Mouse (Mus musculus) limb, embryonic 14.5 days (tissue): ENCODE results near the gene Nkpd1. TPM values are rescaled to one million over a fixed set of nuclear protein-coding genes. Genes with fewer than 3 reads are reported as not detected.

Experiments used
- ATAC-seq: fragments of 200-750 bp; cut with Nextera tagmentation; 2 replicates; pipeline ENCODE4 v1.8.0; 2017; ENCODE audit warnings: low read depth, moderate number of reproducible peaks, moderate TSS enrichment; ENCODE audit not compliant: low FRiP score
- DNase-seq: peaks from one replicate; pipeline ENCODE4 v3.0.0-alpha.2; 2015; ENCODE audit warnings: low spot score
- H3K27ac ChIP-seq: fragments of 300-500 bp; sonication (generic); replicated peaks from 2 replicates; pipeline ENCODE4 v1.5.1; 2014; ENCODE audit warnings: low read depth, mild to moderate bottlenecking, low read length, moderate library complexity, mixed read lengths
- H3K27me3 ChIP-seq: fragments of 300-500 bp; sonication (generic); 2 replicates; pipeline ENCODE4 v1.6.1; 2014; ENCODE audit warnings: low read length, mixed read lengths; ENCODE audit not compliant: control insufficient read depth, insufficient read depth
- H3K36me3 ChIP-seq: fragments of 300-500 bp; sonication (generic); 2 replicates; pipeline ENCODE4 v1.6.1; 2014; ENCODE audit warnings: mild to moderate bottlenecking, low read length, moderate library complexity, mixed read lengths; ENCODE audit not compliant: control insufficient read depth, insufficient read depth
- H3K4me1 ChIP-seq: fragments of 300-500 bp; sonication (generic); 2 replicates; pipeline ENCODE4 v1.6.1; 2014; ENCODE audit warnings: antibody characterized with exemption, low read length, mixed read lengths; ENCODE audit not compliant: control insufficient read depth, insufficient read depth
- H3K4me2 ChIP-seq: fragments of 300-500 bp; sonication (generic); replicated peaks from 2 replicates; pipeline ENCODE4 v1.6.1; 2014; ENCODE audit warnings: low read depth, mild to moderate bottlenecking, low read length, moderate library complexity; ENCODE audit not compliant: severe bottlenecking
- H3K4me3 ChIP-seq: fragments of 300-500 bp; sonication (generic); replicated peaks from 2 replicates; pipeline ENCODE4 v1.5.1; 2014; ENCODE audit warnings: low read length
- H3K9ac ChIP-seq: fragments of 300-500 bp; sonication (generic); 2 replicates; pipeline ENCODE4 v1.6.1; 2014; ENCODE audit warnings: mild to moderate bottlenecking, low read depth, low read length, moderate library complexity; ENCODE audit not compliant: severe bottlenecking
- H3K9me3 ChIP-seq: fragments of 300-500 bp; sonication (generic); 2 replicates; pipeline ENCODE4 v1.6.1; 2016; ENCODE audit warnings: low read length; ENCODE audit not compliant: control insufficient read depth
- POLR2A ChIP-seq: fragments of 200-500 bp; IDR thresholded peaks from 2 replicates; pipeline ENCODE4 v1.8.0; 2012; ENCODE audit warnings: inconsistent platforms, mild to moderate bottlenecking, moderate library complexity, borderline replicate concordance; ENCODE audit not compliant: insufficient read depth, insufficient read length; ENCODE audit errors: extremely low read depth
- WGBS: fragments of 180-500 bp; shearing (Covaris S2); extraction: QIAGEN DNeasy Blood & Tissue Kit; methylation state at CpG from one replicate; pipeline ENCODE4 v1.1.7; 2014; 5-methylcytosine and 5-hydroxymethylcytosine counted together
- polyA plus RNA-seq, 2 experiments: library from polyadenylated mRNA; depleted of rRNA in 1 of 2; stranded (reverse) in 1 of 2; unstranded in 1 of 2; fragments of >200 nt; fragmentation: Nextera tagmentation in 1 of 2; extraction: Ambion mirVana in 1 of 2; gene quantifications; 2 replicates each; pipeline versions ENCODE4 v1.2.1 to v1.2.3; 2012 to 2014

Gene Nkpd1
- polyA plus RNA-seq, 2 experiments = 0.17 to 0.36 TPM

- H3K36me3 ChIP-seq = peaks cover 36% of the 10 kb centered on the region
- ATAC-seq (no peak), DNase-seq (no peak)
- H3K27ac ChIP-seq = no peak overlapping the region
- WGBS = 97% methylated on average over 2 of the region's 2 CpGs
- H3K9me3 ChIP-seq = no peaks in the 10 kb centered on the region
- TF ChIP-seq POLR2A = no peak
- H3K4me2 ChIP-seq = no peak overlapping the region
- H3K27me3 ChIP-seq = no peaks in the 10 kb centered on the region
- H3K4me1 ChIP-seq = peaks cover 4% of the 10 kb centered on the region
- no peak overlapping the region for H3K9ac ChIP-seq
- no peak overlapping the region for H3K4me3 ChIP-seq
Observed at GRCm38 (mm10) chr7:19565803-19566202, 48.2 kb downstream of the Nkpd1 start.

GRCm38 (mm10) chr7:19567426-19567825 is 49.8 kb downstream of the Nkpd1 start:
- Histone ChIP-seq H3K4me2 (no peak overlapping the region), H3K4me1 (peaks cover 7% of the 10 kb centered on the region), H3K27ac (no peak overlapping the region), H3K36me3 (peaks cover 36% of the 10 kb centered on the region), H3K4me3 (no peak overlapping the region), H3K9me3 (no peaks in the 10 kb centered on the region), H3K9ac (no peak overlapping the region), H3K27me3 (no peaks in the 10 kb centered on the region)
- no peak for TF ChIP-seq POLR2A
- DNase-seq = no peak
- no peak for ATAC-seq
- WGBS = 94% methylated on average over 8 of the region's 8 CpGs

GRCm38 (mm10) chr7:19569647-19570046 is 52.0 kb downstream of the Nkpd1 start:
- DNase-seq (no peak), ATAC-seq (no peak)
- H3K27me3 ChIP-seq = no peaks in the 10 kb centered on the region
- no peaks in the 10 kb centered on the region for H3K9me3 ChIP-seq
- H3K27ac ChIP-seq = no peak overlapping the region
- WGBS = 71% methylated on average over 3 of the region's 3 CpGs
- TF ChIP-seq POLR2A = no peak
- H3K36me3 ChIP-seq = peaks cover 32% of the 10 kb centered on the region
- H3K4me2 ChIP-seq = no peak overlapping the region
- H3K9ac ChIP-seq = no peak overlapping the region
- peaks cover 9% of the 10 kb centered on the region for H3K4me1 ChIP-seq
- H3K4me3 ChIP-seq = no peak overlapping the region

- peak overlapping the region; percentile 73 for H3K4me3 ChIP-seq
- DNase-seq (peak; percentile 72), ATAC-seq (peak; percentile 90)
- no peaks in the 10 kb centered on the region for H3K9me3 ChIP-seq
- peaks cover 22% of the 10 kb centered on the region for H3K27me3 ChIP-seq
- H3K9ac ChIP-seq = peak overlapping the region; percentile 86
- WGBS = 3% methylated on average over 52 of the region's 53 CpGs
- peaks cover 9% of the 10 kb centered on the region for H3K4me1 ChIP-seq
- peak overlapping the region; percentile 88 for H3K4me2 ChIP-seq
- TF ChIP-seq POLR2A = peak; percentile 93
- peak overlapping the region; percentile 74 for H3K27ac ChIP-seq
- peaks cover 21% of the 10 kb centered on the region for H3K36me3 ChIP-seq
Observed at GRCm38 (mm10) chr7:19572926-19573775, 55.5 kb downstream of the Nkpd1 start.

GRCm38 (mm10) chr7:19573776-19574140 is 56.1 kb downstream of the Nkpd1 start:
- no peak for DNase-seq
- no peak for ATAC-seq
- Histone ChIP-seq H3K4me1 (peaks cover 9% of the 10 kb centered on the region), H3K4me2 (peak overlapping the region; percentile 88), H3K36me3 (peaks cover 17% of the 10 kb centered on the region), H3K4me3 (peak overlapping the region; percentile 73), H3K27ac (peak overlapping the region; percentile 74), H3K9ac (peak overlapping the region; percentile 86), H3K27me3 (peaks cover 28% of the 10 kb centered on the region), H3K9me3 (no peaks in the 10 kb centered on the region)
- WGBS = 21% methylated on average over 16 of the region's 16 CpGs
- no peak for TF ChIP-seq POLR2A

Other genes starting within 250 kb of the Nkpd1 start
- 126 and 169 TPM in 2 replicates for gene Vasp, start 246.0 kb upstream of the Nkpd1 start, polyA plus RNA-seq (2012; rRNA removed)
- 66.7 and 67.0 TPM in 2 replicates for gene Vasp, start 246.0 kb upstream of the Nkpd1 start, polyA plus RNA-seq (2014; fragmentation: Nextera tagmentation; extraction: Ambion mirVana)
- gene Ppm1n, start 237.8 kb upstream of the Nkpd1 start, polyA plus RNA-seq (2012; rRNA removed) = not detected in 2 replicates
- not detected in 2 replicates for gene Ppm1n, start 237.8 kb upstream of the Nkpd1 start, polyA plus RNA-seq (2014; fragmentation: Nextera tagmentation; extraction: Ambion mirVana)
- 44.3 and 59.4 TPM in 2 replicates for gene Rtn2, start 235.2 kb upstream of the Nkpd1 start, polyA plus RNA-seq (2012; rRNA removed)
- gene Rtn2, start 235.2 kb upstream of the Nkpd1 start, polyA plus RNA-seq (2014; fragmentation: Nextera tagmentation; extraction: Ambion mirVana) = 22.5 and 30.6 TPM in 2 replicates
- gene Fosb, start 207.8 kb upstream of the Nkpd1 start, polyA plus RNA-seq (2012; rRNA removed) = 0.69 and 0.88 TPM in 2 replicates
- 0.14 and 0.28 TPM in 2 replicates for gene Fosb, start 207.8 kb upstream of the Nkpd1 start, polyA plus RNA-seq (2014; fragmentation: Nextera tagmentation; extraction: Ambion mirVana)
- 72.3 and 93.5 TPM in 2 replicates for gene Ercc1, start 173.1 kb upstream of the Nkpd1 start, polyA plus RNA-seq (2012; rRNA removed)
- gene Ercc1, start 173.1 kb upstream of the Nkpd1 start, polyA plus RNA-seq (2014; fragmentation: Nextera tagmentation; extraction: Ambion mirVana) = 74.3 and 86.1 TPM in 2 replicates
- 13.7 and 19.4 TPM in 2 replicates for gene Cd3eap, start 158.4 kb upstream of the Nkpd1 start, polyA plus RNA-seq (2012; rRNA removed)
- gene Cd3eap, start 158.4 kb upstream of the Nkpd1 start, polyA plus RNA-seq (2014; fragmentation: Nextera tagmentation; extraction: Ambion mirVana) = 25.2 and 28.7 TPM in 2 replicates
- gene Ppp1r13l, start 158.1 kb upstream of the Nkpd1 start, polyA plus RNA-seq (2012; rRNA removed) = 33.8 and 39.3 TPM in 2 replicates
- gene Ppp1r13l, start 158.1 kb upstream of the Nkpd1 start, polyA plus RNA-seq (2014; fragmentation: Nextera tagmentation; extraction: Ambion mirVana) = 15.3 and 16.8 TPM in 2 replicates
- 58.1 and 73.8 TPM in 2 replicates for gene Ercc2, start 135.8 kb upstream of the Nkpd1 start, polyA plus RNA-seq (2012; rRNA removed)
- 11.3 and 12.6 TPM in 2 replicates for gene Ercc2, start 135.8 kb upstream of the Nkpd1 start, polyA plus RNA-seq (2014; fragmentation: Nextera tagmentation; extraction: Ambion mirVana)
- 11.5 and 12.8 TPM in 2 replicates for gene Klc3, start 113.7 kb upstream of the Nkpd1 start, polyA plus RNA-seq (2012; rRNA removed)
- 12.5 and 15.2 TPM in 2 replicates for gene Klc3, start 113.7 kb upstream of the Nkpd1 start, polyA plus RNA-seq (2014; fragmentation: Nextera tagmentation; extraction: Ambion mirVana)
- gene Ckm, start 113.1 kb upstream of the Nkpd1 start, polyA plus RNA-seq (2012; rRNA removed) = 89.9 and 125 TPM in 2 replicates
- 35.4 and 91.5 TPM in 2 replicates for gene Ckm, start 113.1 kb upstream of the Nkpd1 start, polyA plus RNA-seq (2014; fragmentation: Nextera tagmentation; extraction: Ambion mirVana)
- gene Mark4, start 59.0 kb upstream of the Nkpd1 start, polyA plus RNA-seq (2012; rRNA removed) = 34.8 and 39.8 TPM in 2 replicates
- gene Mark4, start 59.0 kb upstream of the Nkpd1 start, polyA plus RNA-seq (2014; fragmentation: Nextera tagmentation; extraction: Ambion mirVana) = 11.5 and 13.3 TPM in 2 replicates
- gene Exoc3l2, start 54.5 kb upstream of the Nkpd1 start, polyA plus RNA-seq (2012; rRNA removed) = 3.5 and 4.9 TPM in 2 replicates
- gene Exoc3l2, start 54.5 kb upstream of the Nkpd1 start, polyA plus RNA-seq (2014; fragmentation: Nextera tagmentation; extraction: Ambion mirVana) = 1.6 and 1.9 TPM in 2 replicates
- 6.2 and 8.8 TPM in 2 replicates for gene Bloc1s3, start 9.5 kb upstream of the Nkpd1 start, polyA plus RNA-seq (2012; rRNA removed)
- 1.2 and 1.3 TPM in 2 replicates for gene Bloc1s3, start 9.5 kb upstream of the Nkpd1 start, polyA plus RNA-seq (2014; fragmentation: Nextera tagmentation; extraction: Ambion mirVana)
- 58.0 and 71.6 TPM in 2 replicates for gene Trappc6a, start 9.4 kb upstream of the Nkpd1 start, polyA plus RNA-seq (2012; rRNA removed)
- gene Trappc6a, start 9.4 kb upstream of the Nkpd1 start, polyA plus RNA-seq (2014; fragmentation: Nextera tagmentation; extraction: Ambion mirVana) = 70.2 and 79.8 TPM in 2 replicates
- gene Ppp1r37, start 45.2 kb downstream of the Nkpd1 start, polyA plus RNA-seq (2012; rRNA removed) = 84.9 and 118 TPM in 2 replicates
- 5.6 and 6.4 TPM in 2 replicates for gene Ppp1r37, start 45.2 kb downstream of the Nkpd1 start, polyA plus RNA-seq (2014; fragmentation: Nextera tagmentation; extraction: Ambion mirVana)
- 2.2 and 2.7 TPM in 2 replicates for gene Zfp296, start 59.4 kb downstream of the Nkpd1 start, polyA plus RNA-seq (2012; rRNA removed)
- 0.68 and 1.8 TPM in 2 replicates for gene Zfp296, start 59.4 kb downstream of the Nkpd1 start, polyA plus RNA-seq (2014; fragmentation: Nextera tagmentation; extraction: Ambion mirVana)
- gene Gemin7, start 59.8 kb downstream of the Nkpd1 start, polyA plus RNA-seq (2012; rRNA removed) = 70.6 and 75.8 TPM in 2 replicates
- 171 TPM in 2 replicates for gene Gemin7, start 59.8 kb downstream of the Nkpd1 start, polyA plus RNA-seq (2014; fragmentation: Nextera tagmentation; extraction: Ambion mirVana)
- gene Clasrp, start 86.6 kb downstream of the Nkpd1 start, polyA plus RNA-seq (2012; rRNA removed) = 174 and 235 TPM in 2 replicates
- 46.5 and 57.5 TPM in 2 replicates for gene Clasrp, start 86.6 kb downstream of the Nkpd1 start, polyA plus RNA-seq (2014; fragmentation: Nextera tagmentation; extraction: Ambion mirVana)
- 13.4 and 15.7 TPM in 2 replicates for gene Relb, start 111.6 kb downstream of the Nkpd1 start, polyA plus RNA-seq (2012; rRNA removed)
- 9.8 and 10.5 TPM in 2 replicates for gene Relb, start 111.6 kb downstream of the Nkpd1 start, polyA plus RNA-seq (2014; fragmentation: Nextera tagmentation; extraction: Ambion mirVana)
- gene Clptm1, start 147.2 kb downstream of the Nkpd1 start, polyA plus RNA-seq (2012; rRNA removed) = 68.8 and 85.9 TPM in 2 replicates
- 90.2 and 95.4 TPM in 2 replicates for gene Clptm1, start 147.2 kb downstream of the Nkpd1 start, polyA plus RNA-seq (2014; fragmentation: Nextera tagmentation; extraction: Ambion mirVana)
- 1.2 and 1.4 TPM in 2 replicates for gene Apoc2, start 160.1 kb downstream of the Nkpd1 start, polyA plus RNA-seq (2012; rRNA removed)
- 1.5 TPM in 1 of 2 replicates, not detected in the other for gene Apoc2, start 160.1 kb downstream of the Nkpd1 start, polyA plus RNA-seq (2014; fragmentation: Nextera tagmentation; extraction: Ambion mirVana)
- gene Gm44805, start 163.6 kb downstream of the Nkpd1 start, polyA plus RNA-seq (2012; rRNA removed) = not detected in 2 replicates
- not detected in 2 replicates for gene Gm44805, start 163.6 kb downstream of the Nkpd1 start, polyA plus RNA-seq (2014; fragmentation: Nextera tagmentation; extraction: Ambion mirVana)
- 0.14 TPM in 1 of 2 replicates, not detected in the other for gene Apoc4, start 163.6 kb downstream of the Nkpd1 start, polyA plus RNA-seq (2012; rRNA removed)
- not detected in 2 replicates for gene Apoc4, start 163.6 kb downstream of the Nkpd1 start, polyA plus RNA-seq (2014; fragmentation: Nextera tagmentation; extraction: Ambion mirVana)
- gene Apoc1, start 174.8 kb downstream of the Nkpd1 start, polyA plus RNA-seq (2012; rRNA removed) = 9.1 and 16.4 TPM in 2 replicates
- 30.7 and 36.5 TPM in 2 replicates for gene Apoc1, start 174.8 kb downstream of the Nkpd1 start, polyA plus RNA-seq (2014; fragmentation: Nextera tagmentation; extraction: Ambion mirVana)
- gene Apoe, start 181.3 kb downstream of the Nkpd1 start, polyA plus RNA-seq (2012; rRNA removed) = 365 and 376 TPM in 2 replicates
- gene Apoe, start 181.3 kb downstream of the Nkpd1 start, polyA plus RNA-seq (2014; fragmentation: Nextera tagmentation; extraction: Ambion mirVana) = 413 and 469 TPM in 2 replicates
- gene Tomm40, start 197.6 kb downstream of the Nkpd1 start, polyA plus RNA-seq (2012; rRNA removed) = 101 and 123 TPM in 2 replicates
- gene Tomm40, start 197.6 kb downstream of the Nkpd1 start, polyA plus RNA-seq (2014; fragmentation: Nextera tagmentation; extraction: Ambion mirVana) = 124 and 129 TPM in 2 replicates
- gene Nectin2, start 232.6 kb downstream of the Nkpd1 start, polyA plus RNA-seq (2012; rRNA removed) = 58.9 and 72.1 TPM in 2 replicates
- 71.3 and 80.8 TPM in 2 replicates for gene Nectin2, start 232.6 kb downstream of the Nkpd1 start, polyA plus RNA-seq (2014; fragmentation: Nextera tagmentation; extraction: Ambion mirVana)